Mouse (Mus musculus) MN1 (cell line): Measurements from ENCODE around the gene Dnajc3.

Source experiments
- DNase-seq: peaks from one replicate; pipeline ENCODE4 v3.0.0-alpha.2; 2016; ENCODE audit warnings: low spot score

The Dnajc3 gene

GRCm38 (mm10) chr14:118937533-118938492, at the start of gene Dnajc3:
Dnajc3 (plus strand) TSS chr14:118937976.
- DNase-seq: peak; percentile 97

DNA sequence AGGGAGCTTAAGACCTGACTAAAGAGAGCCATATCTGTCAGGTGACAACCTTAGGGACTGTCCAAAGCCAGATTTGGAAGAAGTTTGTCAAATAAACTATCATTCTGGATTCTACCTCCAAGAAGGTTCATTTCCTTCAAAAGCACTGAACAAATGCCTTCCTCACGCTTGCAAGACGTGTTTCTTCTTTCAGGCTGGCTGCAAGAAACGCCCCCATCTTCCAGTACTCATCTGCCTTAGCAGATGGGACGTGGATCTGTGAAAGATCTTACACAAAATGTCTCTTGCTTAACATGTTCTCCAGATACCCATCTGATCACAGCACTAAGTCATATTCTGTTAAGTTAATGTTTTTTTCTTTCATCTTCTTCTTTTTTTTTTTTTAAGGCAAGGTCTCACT, 47.7 kb upstream of the Dnajc3 start:
- DNase-seq: no peak

DNA sequence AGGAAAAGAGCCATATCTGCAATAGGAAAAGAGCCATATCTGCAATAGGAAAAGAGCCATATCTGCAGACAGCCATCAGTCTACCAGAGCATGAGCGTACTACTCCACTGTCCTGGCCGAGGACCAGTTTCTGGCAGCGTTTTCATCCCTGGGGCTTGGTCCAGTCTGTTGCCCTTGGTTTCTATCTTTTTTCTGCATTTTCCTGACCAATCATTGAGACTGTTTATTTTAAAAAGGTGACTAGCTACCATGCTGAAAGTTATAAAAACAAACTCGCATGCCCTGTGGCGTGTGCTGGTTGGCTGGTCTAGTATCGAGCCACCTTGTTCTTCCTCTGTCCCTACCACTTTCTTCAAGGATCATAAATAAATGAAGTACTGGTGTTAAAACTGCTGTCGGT, 42.5 kb upstream of the Dnajc3 start:
- no peak for DNase-seq

DNA sequence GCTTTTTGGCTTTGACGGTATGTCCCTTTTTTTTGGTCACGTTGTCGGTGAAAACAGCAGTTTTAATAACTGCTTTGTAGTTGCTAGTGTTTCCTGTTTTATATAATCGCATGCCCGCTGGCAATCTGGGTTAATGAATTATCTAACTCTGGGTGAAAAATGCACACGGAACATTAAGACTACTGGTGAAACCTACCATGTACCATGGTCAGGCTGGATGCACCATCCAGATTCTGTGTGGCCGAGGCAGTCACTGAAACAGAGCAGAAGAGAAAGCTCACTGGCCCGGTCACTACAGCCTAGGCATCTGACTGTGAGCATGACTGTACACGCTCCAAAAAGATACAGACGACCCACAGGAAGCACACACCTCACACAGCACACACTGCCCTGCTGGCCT, 42.1 kb upstream of the Dnajc3 start:
- DNase-seq: no peak

- no peak for DNase-seq
These were observed 37.8 kb upstream of the Dnajc3 start for GRCm38 (mm10) chr14:118899940-118900339.

DNA sequence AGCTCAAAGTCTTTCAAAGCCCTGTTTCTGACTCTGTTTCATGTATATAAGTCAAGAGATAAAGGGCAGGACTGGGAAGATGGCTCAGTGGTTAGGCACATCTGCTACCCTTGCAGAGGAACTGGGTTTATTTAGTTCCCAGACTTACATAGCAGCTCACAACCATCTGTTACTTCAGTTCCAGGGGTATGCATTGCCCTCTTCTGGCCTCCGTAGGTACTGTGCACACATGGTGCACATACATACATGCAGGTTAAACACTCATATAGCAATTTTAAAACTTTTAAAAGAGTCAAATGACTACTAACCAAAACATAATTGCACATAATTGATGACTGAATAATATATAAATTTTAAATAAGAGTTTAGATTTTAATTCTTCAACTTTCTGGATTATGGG, 36.9 kb upstream of the Dnajc3 start:
- no peak for DNase-seq

DNA sequence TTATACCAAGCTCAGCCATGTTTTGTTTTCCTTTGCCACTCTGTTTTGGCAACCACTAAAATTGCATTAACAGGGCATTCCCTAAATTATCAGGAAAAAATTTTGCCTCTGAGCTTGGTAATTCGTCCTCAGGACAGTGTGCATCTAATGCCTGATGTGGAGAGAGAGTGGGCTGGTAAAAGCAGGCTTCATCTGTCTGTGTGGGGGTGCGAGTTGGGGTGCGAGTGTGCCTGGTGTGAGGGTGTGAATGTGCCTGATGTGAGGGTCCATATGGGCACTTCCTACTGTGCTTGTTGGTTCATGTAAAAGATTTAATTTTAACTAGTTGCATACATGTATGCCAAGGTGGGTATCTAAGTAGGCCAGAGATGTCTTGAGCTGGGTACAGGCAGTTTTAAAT, 34.4 kb upstream of the Dnajc3 start:
- DNase-seq: no peak

- DNase-seq: no peak
These were observed 33.8 kb upstream of the Dnajc3 start for GRCm38 (mm10) chr14:118903867-118904562.

DNA sequence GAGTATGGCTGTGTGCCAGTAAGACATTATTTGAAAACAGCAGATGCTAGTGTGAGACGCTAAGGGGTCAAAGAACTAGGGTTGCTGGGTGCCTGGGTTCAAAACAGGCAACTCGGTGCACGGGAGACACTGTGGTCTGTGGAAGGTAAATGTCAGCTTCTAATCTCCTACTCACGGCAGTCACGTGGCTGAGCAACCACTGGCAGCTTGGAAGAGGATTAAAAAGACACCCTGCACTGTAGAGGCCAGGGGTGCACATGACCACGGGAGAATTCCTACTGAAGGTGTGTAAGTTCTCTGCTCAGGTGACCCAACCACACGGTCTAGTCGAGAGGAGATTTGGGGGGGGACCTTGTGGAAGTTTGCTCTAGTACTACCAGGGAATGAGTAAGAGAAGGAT, 30.2 kb upstream of the Dnajc3 start:
- no peak for DNase-seq

GRCm38 (mm10) chr14:118909872-118910271, 27.9 kb upstream of the Dnajc3 start:
- no peak for DNase-seq

GRCm38 (mm10) chr14:118910332-118911222, 27.2 kb upstream of the Dnajc3 start:
- DNase-seq: peak; percentile 36

DNA sequence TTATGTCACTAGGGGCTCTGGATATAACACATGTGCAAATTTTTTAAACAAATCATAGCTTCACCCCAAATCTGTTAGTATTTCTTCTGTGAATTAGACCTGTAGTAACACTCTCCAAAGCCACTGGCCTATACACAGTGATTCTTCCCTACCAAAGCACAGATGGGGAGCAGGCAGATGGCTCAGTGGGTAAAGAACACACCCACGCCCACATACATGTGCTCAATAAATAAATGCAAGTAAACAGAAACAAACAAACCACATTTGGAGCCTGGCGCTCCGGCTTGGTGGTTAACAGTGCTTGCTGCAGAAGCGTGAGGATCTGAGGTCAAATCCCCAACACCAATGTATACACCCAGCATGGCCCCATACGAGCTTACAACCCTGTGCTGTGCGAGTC, 26.3 kb upstream of the Dnajc3 start:
- no peak for DNase-seq

- DNase-seq: no peak
These were observed 24.1 kb upstream of the Dnajc3 start for GRCm38 (mm10) chr14:118913651-118914050.

DNA sequence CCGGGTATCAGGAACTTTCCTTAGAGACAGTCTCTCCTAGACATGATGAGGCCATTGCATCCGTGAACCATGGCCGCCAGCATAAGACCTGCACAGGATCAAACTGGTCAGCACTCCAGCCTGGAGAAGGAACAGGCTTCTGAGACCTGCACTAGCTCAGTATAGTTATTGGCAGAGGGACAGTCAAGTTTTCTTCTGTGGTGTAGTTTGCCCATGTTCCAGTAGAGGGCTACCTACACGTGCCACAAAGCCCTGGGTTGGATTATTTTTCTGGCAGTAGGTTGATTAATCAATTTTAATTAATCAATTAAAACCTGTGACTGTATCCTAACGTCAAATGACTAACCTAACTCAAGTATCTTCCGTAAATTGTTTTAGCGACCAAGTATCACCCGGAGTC, 18.8 kb upstream of the Dnajc3 start:
- peak; percentile 42 for DNase-seq

DNA sequence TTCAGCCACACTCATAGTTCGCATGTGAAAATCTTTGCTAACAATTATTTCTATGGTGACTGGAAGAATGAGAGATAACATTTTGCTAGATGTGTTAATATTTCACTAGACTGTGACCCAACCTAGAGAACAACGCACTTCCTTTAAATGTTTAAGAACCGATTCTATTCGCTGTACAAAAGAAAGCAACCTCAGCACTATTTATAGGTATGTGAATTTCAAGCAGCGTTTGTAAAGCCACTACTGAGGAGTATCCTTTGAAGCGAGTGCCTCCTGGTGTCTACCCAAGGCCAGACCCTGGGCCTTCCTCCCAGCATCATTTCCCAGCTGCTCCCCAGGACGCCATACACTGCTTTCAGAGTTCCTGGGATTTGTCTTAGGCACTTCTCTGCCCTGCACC, 17.1 kb upstream of the Dnajc3 start:
- no peak for DNase-seq

GRCm38 (mm10) chr14:118922251-118922650, 15.5 kb upstream of the Dnajc3 start:
- DNase-seq: no peak

GRCm38 (mm10) chr14:118922667-118923184, 15.1 kb upstream of the Dnajc3 start:
- no peak for DNase-seq

- peak; percentile 88 for DNase-seq
These were observed 12.8 kb upstream of the Dnajc3 start, which contains the start of gene Dzip1 for GRCm38 (mm10) chr14:118924673-118925615. Dzip1 (minus strand) TSS chr14:118925460.

GRCm38 (mm10) chr14:118928565-118928964, 9.2 kb upstream of the Dnajc3 start:
- no peak for DNase-seq

DNA sequence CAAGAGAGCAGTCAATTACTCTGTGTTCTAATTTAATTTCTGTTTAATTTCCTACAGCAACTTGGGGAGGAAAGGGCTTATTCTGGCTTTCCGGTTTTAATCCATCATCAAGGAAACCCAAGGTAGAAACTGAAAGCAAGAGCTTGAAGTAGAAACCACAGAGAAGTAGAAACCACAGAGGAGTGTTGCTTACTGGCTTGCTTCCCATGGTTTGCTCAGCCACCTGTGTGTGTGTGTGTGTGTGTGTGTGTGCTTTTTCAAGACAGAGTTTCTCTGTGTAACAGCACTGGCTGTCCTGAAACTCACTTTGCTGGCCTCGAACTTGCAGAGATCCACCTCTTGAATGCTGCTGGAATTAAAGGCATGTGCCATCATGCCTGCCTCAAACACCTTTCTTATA, 8.0 kb upstream of the Dnajc3 start:
- no peak for DNase-seq

DNA sequence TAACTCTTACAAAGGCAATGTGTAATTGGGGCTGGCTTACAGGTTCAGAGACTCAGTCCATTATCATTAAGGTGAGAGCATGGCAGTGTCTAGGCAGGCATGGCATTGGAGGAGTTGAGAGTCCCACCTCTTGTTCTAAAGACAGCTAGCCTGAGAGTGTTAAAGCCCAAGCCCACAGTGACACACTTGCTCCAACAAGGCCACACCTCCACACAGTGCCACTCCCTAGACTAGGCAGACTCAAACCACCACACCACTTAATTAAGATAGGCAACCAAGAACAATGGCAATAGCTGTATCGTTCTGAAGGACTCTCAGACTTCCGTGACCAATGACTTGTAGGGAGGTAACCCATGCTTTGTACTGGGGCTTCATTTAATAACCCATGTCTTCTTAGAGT, 7.0 kb upstream of the Dnajc3 start:
- no peak for DNase-seq
